Mouse (Mus musculus): ENCODE results near the gene Sumo3. TPM values are rescaled to one million over a fixed set of nuclear protein-coding genes. Genes with fewer than 3 reads are reported as not detected.

Gene Sumo3
- polyA plus RNA-seq, 1 experiment from 2014 or later = 391 TPM

GRCm38 (mm10) chr10:77590812-77591211, 15.1 kb upstream of the Sumo3 start:
- WGBS = 41% methylated on average over 6 of the region's 6 CpGs
- Histone ChIP-seq H3K4me3 (no peak overlapping the region), H3K27me3 (no peaks in the 10 kb centered on the region), H3K4me2 (replicated peaks) (no peak overlapping the region), H3K36me3 (peaks cover 87% of the 10 kb centered on the region), H3K27ac (no peak overlapping the region), H3K9ac (no peak overlapping the region), H3K4me1 (no peaks in the 10 kb centered on the region), H3K9me3 (no peaks in the 10 kb centered on the region)
- ATAC-seq (ENCODE audit: insufficient number of reproducible peaks, insufficient read depth, low FRiP score, low TSS enrichment) = peak; percentile 11; the same call in 1 of the 2 replicates

GRCm38 (mm10) chr10:77591546-77591945, 14.4 kb upstream of the Sumo3 start:
- Histone ChIP-seq H3K4me1 (no peaks in the 10 kb centered on the region), H3K9ac (no peak overlapping the region), H3K9me3 (no peaks in the 10 kb centered on the region), H3K27me3 (no peaks in the 10 kb centered on the region), H3K4me3 (no peak overlapping the region), H3K36me3 (peaks cover 95% of the 10 kb centered on the region), H3K27ac (no peak overlapping the region), H3K4me2 (replicated peaks) (no peak overlapping the region)
- no peak for ATAC-seq (ENCODE audit: insufficient number of reproducible peaks, insufficient read depth, low FRiP score, low TSS enrichment)
- WGBS = 82% methylated on average over 6 of the region's 6 CpGs

GRCm38 (mm10) chr10:77596060-77596459, 9.8 kb upstream of the Sumo3 start:
- Histone ChIP-seq H3K9me3 (no peaks in the 10 kb centered on the region), H3K27ac (no peak overlapping the region), H3K4me2 (replicated peaks) (no peak overlapping the region), H3K36me3 (peaks cover 76% of the 10 kb centered on the region), H3K4me3 (no peak overlapping the region), H3K4me1 (no peaks in the 10 kb centered on the region), H3K9ac (no peak overlapping the region), H3K27me3 (no peaks in the 10 kb centered on the region)
- ATAC-seq (ENCODE audit: insufficient number of reproducible peaks, insufficient read depth, low FRiP score, low TSS enrichment) = no peak
- 88% methylated on average over 2 of the region's 2 CpGs for WGBS

GRCm38 (mm10) chr10:77603021-77603420, 2.9 kb upstream of the Sumo3 start:
- no peak overlapping the region for H3K9ac ChIP-seq
- H3K27ac ChIP-seq = no peak overlapping the region
- H3K27me3 ChIP-seq = no peaks in the 10 kb centered on the region
- no peak overlapping the region for H3K4me2 ChIP-seq (replicated peaks)
- no peak overlapping the region for H3K4me3 ChIP-seq
- peaks cover 5% of the 10 kb centered on the region; the same call in 1 of the 2 replicates for H3K9me3 ChIP-seq
- WGBS = 57% methylated on average over 4 of the region's 4 CpGs
- H3K36me3 ChIP-seq = peaks cover 16% of the 10 kb centered on the region
- no peak for ATAC-seq (ENCODE audit: insufficient number of reproducible peaks, insufficient read depth, low FRiP score, low TSS enrichment)
- peaks cover 13% of the 10 kb centered on the region for H3K4me1 ChIP-seq

GRCm38 (mm10) chr10:77604111-77604510, 1.8 kb upstream of the Sumo3 start:
- no peak overlapping the region for H3K4me3 ChIP-seq
- H3K27ac ChIP-seq = no peak overlapping the region
- ATAC-seq (ENCODE audit: insufficient number of reproducible peaks, insufficient read depth, low FRiP score, low TSS enrichment) = no peak
- H3K36me3 ChIP-seq = peaks cover 10% of the 10 kb centered on the region; the same call in 1 of the 2 replicates
- H3K9me3 ChIP-seq = peaks cover 5% of the 10 kb centered on the region; the same call in 1 of the 2 replicates
- peaks cover 16% of the 10 kb centered on the region for H3K4me1 ChIP-seq
- no peaks in the 10 kb centered on the region for H3K27me3 ChIP-seq
- no peak overlapping the region for H3K4me2 ChIP-seq (replicated peaks)
- no peak overlapping the region for H3K9ac ChIP-seq
- WGBS = 88% methylated on average over 6 of the region's 6 CpGs

GRCm38 (mm10) chr10:77604958-77605357, 939 bp upstream of the Sumo3 start:
- WGBS = 87% methylated on average over 5 of the region's 5 CpGs

GRCm38 (mm10) chr10:77605368-77605767, 529 bp upstream of the Sumo3 start:
- peak overlapping the region; percentile 95 for H3K27ac ChIP-seq
- peak overlapping the region; percentile 91 for H3K4me2 ChIP-seq (replicated peaks)
- 0 out of 2 replicates have a peak, but pooled peaks have one; percentile 4 for ATAC-seq (ENCODE audit: insufficient number of reproducible peaks, insufficient read depth, low FRiP score, low TSS enrichment)
- H3K9me3 ChIP-seq = peaks cover 5% of the 10 kb centered on the region; the same call in 1 of the 2 replicates
- WGBS = 39% methylated on average over 1 of the region's 1 CpGs
- H3K4me3 ChIP-seq = peak overlapping the region; percentile 74
- H3K4me1 ChIP-seq = peaks cover 16% of the 10 kb centered on the region
- peak overlapping the region; percentile 85 for H3K9ac ChIP-seq
- H3K36me3 ChIP-seq = peaks cover 15% of the 10 kb centered on the region
- H3K27me3 ChIP-seq = no peaks in the 10 kb centered on the region

More at GRCm38 (mm10) chr10:77604958-77605357, 939 bp upstream of the Sumo3 start:
- no peak for ATAC-seq (ENCODE audit: insufficient number of reproducible peaks, insufficient read depth, low FRiP score, low TSS enrichment)
- Histone ChIP-seq H3K4me3 (no peak overlapping the region), H3K9me3 (peaks cover 5% of the 10 kb centered on the region; the same call in 1 of the 2 replicates), H3K36me3 (peaks cover 11% of the 10 kb centered on the region), H3K27ac (peak overlapping the region; percentile 95; the same call in 1 of the 2 replicates), H3K27me3 (no peaks in the 10 kb centered on the region), H3K4me2 (replicated peaks) (no peak overlapping the region), H3K9ac (no peak overlapping the region), H3K4me1 (peaks cover 16% of the 10 kb centered on the region)

- H3K9me3 ChIP-seq = peaks cover 5% of the 10 kb centered on the region; the same call in 1 of the 2 replicates
- peak overlapping the region; percentile 91 for H3K4me2 ChIP-seq (replicated peaks)
- H3K27me3 ChIP-seq = no peaks in the 10 kb centered on the region
- peaks cover 16% of the 10 kb centered on the region for H3K4me1 ChIP-seq
- 37% methylated on average over 7 of the region's 7 CpGs for WGBS
- H3K4me3 ChIP-seq = peak overlapping the region; percentile 74
- peak overlapping the region; percentile 95; the same call in 1 of the 2 replicates for H3K27ac ChIP-seq
- H3K9ac ChIP-seq = peak overlapping the region; percentile 85
- no peak for ATAC-seq (ENCODE audit: insufficient number of reproducible peaks, insufficient read depth, low FRiP score, low TSS enrichment)
- peaks cover 30% of the 10 kb centered on the region for H3K36me3 ChIP-seq
Measured at GRCm38 (mm10) chr10:77606855-77607254, 958 bp downstream of the Sumo3 start.

GRCm38 (mm10) chr10:77607441-77607840, 1.5 kb downstream of the Sumo3 start:
- Histone ChIP-seq H3K27ac (no peak overlapping the region), H3K4me3 (peak overlapping the region; percentile 74), H3K4me2 (replicated peaks) (peak overlapping the region; percentile 91), H3K9ac (0 out of 2 replicates have a peak overlapping the region, but pooled peaks have one; percentile 24), H3K36me3 (peaks cover 36% of the 10 kb centered on the region), H3K9me3 (peaks cover 5% of the 10 kb centered on the region; the same call in 1 of the 2 replicates), H3K4me1 (peaks cover 16% of the 10 kb centered on the region), H3K27me3 (no peaks in the 10 kb centered on the region)
- WGBS = 72% methylated on average over 5 of the region's 5 CpGs
- no peak for ATAC-seq (ENCODE audit: insufficient number of reproducible peaks, insufficient read depth, low FRiP score, low TSS enrichment)

GRCm38 (mm10) chr10:77608589-77608988, 2.7 kb downstream of the Sumo3 start:
- Histone ChIP-seq H3K4me3 (no peak overlapping the region), H3K4me2 (replicated peaks) (no peak overlapping the region), H3K4me1 (peaks cover 16% of the 10 kb centered on the region), H3K9me3 (peaks cover 5% of the 10 kb centered on the region; the same call in 1 of the 2 replicates), H3K27me3 (no peaks in the 10 kb centered on the region), H3K9ac (no peak overlapping the region), H3K36me3 (peaks cover 47% of the 10 kb centered on the region), H3K27ac (no peak overlapping the region)
- ATAC-seq (ENCODE audit: insufficient number of reproducible peaks, insufficient read depth, low FRiP score, low TSS enrichment) = no peak
- WGBS = 95% methylated on average over 8 of the region's 8 CpGs

- H3K36me3 ChIP-seq = peaks cover 62% of the 10 kb centered on the region
- no peaks in the 10 kb centered on the region for H3K9me3 ChIP-seq
Measured at GRCm38 (mm10) chr10:77610221-77610961, 4.5 kb downstream of the Sumo3 start.

GRCm38 (mm10) chr10:77613409-77613808, 7.5 kb downstream of the Sumo3 start:
- no peak for ATAC-seq (ENCODE audit: insufficient number of reproducible peaks, insufficient read depth, low FRiP score, low TSS enrichment)
- 78% methylated on average over 3 of the region's 3 CpGs for WGBS
- H3K4me1 ChIP-seq = no peaks in the 10 kb centered on the region

More at GRCm38 (mm10) chr10:77610221-77610961, 4.5 kb downstream of the Sumo3 start:
- no peak overlapping the region for H3K4me2 ChIP-seq (replicated peaks)
- H3K9ac ChIP-seq = no peak overlapping the region
- peaks cover 16% of the 10 kb centered on the region for H3K4me1 ChIP-seq
- no peak for ATAC-seq (ENCODE audit: insufficient number of reproducible peaks, insufficient read depth, low FRiP score, low TSS enrichment)
- no peaks in the 10 kb centered on the region for H3K27me3 ChIP-seq
- no peak overlapping the region for H3K4me3 ChIP-seq
- H3K27ac ChIP-seq = no peak overlapping the region
- 88% methylated on average over 8 of the region's 8 CpGs for WGBS

More at GRCm38 (mm10) chr10:77613409-77613808, 7.5 kb downstream of the Sumo3 start:
- Histone ChIP-seq H3K27me3 (no peaks in the 10 kb centered on the region), H3K36me3 (peaks cover 85% of the 10 kb centered on the region), H3K9ac (no peak overlapping the region), H3K27ac (peak overlapping the region; percentile 31; the same call in 1 of the 2 replicates), H3K9me3 (no peaks in the 10 kb centered on the region), H3K4me2 (replicated peaks) (no peak overlapping the region), H3K4me3 (no peak overlapping the region)

Measured in embryonic facial prominence, embryonic 12.5 days (tissue).